Mouse (Mus musculus): ENCODE data around the gene Rasgrp4. TPM values are rescaled to one million over a fixed set of nuclear protein-coding genes. Genes with fewer than 3 reads are reported as not detected.

Rasgrp4 gene
- total and polyA plus RNA-seq, 3 experiments = 0.26 to 3.2 (median 1.4) TPM

DNA sequence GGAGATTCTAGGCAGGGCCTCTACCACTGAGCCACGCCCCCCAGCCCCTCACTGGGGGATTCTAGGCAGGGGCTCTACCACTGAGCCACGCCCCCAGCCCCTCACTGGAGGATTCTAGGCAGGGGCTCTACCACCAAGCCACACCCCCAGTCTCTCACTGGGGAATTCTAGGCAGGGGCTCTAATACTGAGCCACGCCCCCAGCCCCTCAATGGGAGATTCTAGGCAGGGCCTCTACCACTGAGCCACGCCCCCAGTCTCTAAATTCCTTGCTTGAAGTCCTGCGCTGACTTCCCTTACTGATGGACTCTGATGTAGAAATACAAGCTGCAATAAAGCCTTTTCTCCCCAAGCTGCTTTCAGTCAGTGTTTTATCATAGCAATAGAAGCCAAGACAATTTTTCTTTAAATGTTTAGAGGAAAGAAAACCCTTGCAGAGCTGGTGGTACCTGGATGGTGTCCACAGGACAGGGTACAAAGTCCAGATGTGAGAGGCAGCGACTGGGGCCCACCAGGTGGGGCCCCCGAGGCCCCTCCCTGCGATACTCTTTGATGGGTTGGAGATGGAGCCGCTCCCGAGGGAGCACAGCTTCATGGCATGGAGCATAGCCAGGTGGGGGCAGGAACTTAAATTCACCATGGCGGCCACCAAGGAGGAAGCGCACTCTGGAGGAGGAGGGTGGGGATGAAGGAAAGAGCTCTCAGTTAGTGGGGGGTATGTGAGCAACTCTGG, 33.2 kb upstream of the Rasgrp4 start:
- DNase-seq (ENCODE audit: extremely low read depth) = no peak
- H3K79me2 ChIP-seq (replicated peaks; ENCODE audit: control insufficient read depth, extremely low read depth, insufficient read depth, poor library complexity, severe bottlenecking) = no peaks in the 10 kb centered on the region
- TF ChIP-seq ZNF384 (IDR thresholded peaks at IDR 0.05; ENCODE audit: low read depth, low read length) = no peak
- no peak for TF ChIP-seq SIN3A (IDR thresholded peaks at IDR 0.05; ENCODE audit: low read length)
- no peak for TF ChIP-seq USF1 (IDR thresholded peaks at IDR 0.05; ENCODE audit: low read depth, low read length)
- TF ChIP-seq JUND (conservative IDR thresholded peaks at IDR 0.05; ENCODE audit: low read depth, low read length) = no peak
- TF ChIP-seq EP300 (IDR thresholded peaks at IDR 0.05; ENCODE audit: low read length) = no peak
- no peak for TF ChIP-seq RAD21 (IDR thresholded peaks at IDR 0.05; ENCODE audit: low read depth, low read length)
- no peak for TF ChIP-seq CTCF (conservative IDR thresholded peaks at IDR 0.05 in 1 of 2, IDR thresholded peaks at IDR 0.05 in 1 of 2; ENCODE audit: low read depth in 2 of 2, low read length in 2 of 2)
- H3K9ac ChIP-seq (ENCODE audit: insufficient read depth, low read depth) = no peak overlapping the region
- no peaks in the 10 kb centered on the region for H3K9me3 ChIP-seq (replicated peaks; ENCODE audit: low read length)
- dilution Hi-C loops (cut with MboI; ENCODE audit: extremely low pct_ligation_motif_present, extremely low pct_unique_long_range_greater_than_20kb, low sequenced_read_pairs) (no loop called here), in situ Hi-C loops (cut with MboI; ENCODE audit: low pct_ligation_motif_present, low pct_unique_long_range_greater_than_20kb, low sequenced_read_pairs) (no loop called here)
- peaks cover 0 to 5% of the 10 kb centered on the region in 2 experiments; a peak in 2 of 4 replicates for H3K4me1 ChIP-seq (ENCODE audit: control insufficient read depth in 1 of 2, insufficient read depth in 2 of 2)
- H3K27ac ChIP-seq (ENCODE audit: insufficient read depth, low read depth) = no peak overlapping the region
- no peaks in the 10 kb centered on the region for H3K36me3 ChIP-seq (replicated peaks in 1 of 2; ENCODE audit: control insufficient read depth in 1 of 2, insufficient read depth in 1 of 2, low read length in 1 of 2)
- peaks cover 25% of the 10 kb centered on the region for H3K27me3 ChIP-seq (replicated peaks)
- no peak overlapping the region for H3K4me3 ChIP-seq (replicated peaks in 1 of 3; ENCODE audit: low read depth in 2 of 3, low read length in 2 of 3, poor library complexity in 1 of 3)
- H3K4me2 ChIP-seq (ENCODE audit: insufficient read depth, low read depth, poor library complexity, severe bottlenecking) = no peak overlapping the region

GRCm38 (mm10) chr7:29108992-29109955, 25.4 kb upstream of the Rasgrp4 start:
- H3K9me3 ChIP-seq (replicated peaks; ENCODE audit: low read length) = no peaks in the 10 kb centered on the region
- no peak for TF ChIP-seq SIN3A (IDR thresholded peaks at IDR 0.05; ENCODE audit: low read length)
- TF ChIP-seq ZC3H11A (IDR thresholded peaks at IDR 0.05; ENCODE audit: low read depth, low read length) = no peak
- no peak for TF ChIP-seq ZNF384 (IDR thresholded peaks at IDR 0.05; ENCODE audit: low read depth, low read length)
- TF ChIP-seq RAD21 (IDR thresholded peaks at IDR 0.05; ENCODE audit: low read depth, low read length) = no peak
- TF ChIP-seq CHD2 (IDR thresholded peaks at IDR 0.05; ENCODE audit: low read length) = no peak
- TF ChIP-seq MYC (IDR thresholded peaks at IDR 0.05; ENCODE audit: low read depth, low read length) = no peak
- TF ChIP-seq NRF1 (IDR thresholded peaks at IDR 0.05; ENCODE audit: low read depth, low read length) = no peak
- no peak for TF ChIP-seq JUN (IDR thresholded peaks at IDR 0.05; ENCODE audit: insufficient read depth, low read depth, low read length)
- no peak for TF ChIP-seq SMC3 (IDR thresholded peaks at IDR 0.05; ENCODE audit: low read depth, low read length)
- TF ChIP-seq BHLHE40 (IDR thresholded peaks at IDR 0.05; ENCODE audit: low read depth, low read length) = no peak
- no peak for TF ChIP-seq MEF2A (IDR thresholded peaks at IDR 0.05; ENCODE audit: borderline replicate concordance, low read depth, low read length)
- no peak for TF ChIP-seq GABPA (IDR thresholded peaks at IDR 0.05; ENCODE audit: insufficient replicate concordance, low read depth, low read length)
- H3K4me1 ChIP-seq (ENCODE audit: control insufficient read depth in 1 of 2, insufficient read depth in 2 of 2) = peaks cover 0 to 5% of the 10 kb centered on the region in 2 experiments; a peak in 2 of 4 replicates
- dilution Hi-C loops (cut with MboI; ENCODE audit: extremely low pct_ligation_motif_present, extremely low pct_unique_long_range_greater_than_20kb, low sequenced_read_pairs) (no loop called here), in situ Hi-C loops (cut with MboI; ENCODE audit: low pct_ligation_motif_present, low pct_unique_long_range_greater_than_20kb, low sequenced_read_pairs) (no loop called here)
- H3K79me2 ChIP-seq (replicated peaks; ENCODE audit: control insufficient read depth, extremely low read depth, insufficient read depth, poor library complexity, severe bottlenecking) = no peaks in the 10 kb centered on the region
- no peaks in the 10 kb centered on the region for H3K36me3 ChIP-seq (replicated peaks in 1 of 2; ENCODE audit: control insufficient read depth in 1 of 2, insufficient read depth in 1 of 2, low read length in 1 of 2)
- no peak overlapping the region for H3K4me3 ChIP-seq (replicated peaks in 1 of 3; ENCODE audit: low read depth in 2 of 3, low read length in 2 of 3, poor library complexity in 1 of 3)
- H3K4me2 ChIP-seq (ENCODE audit: insufficient read depth, low read depth, poor library complexity, severe bottlenecking) = no peak overlapping the region
- no peak overlapping the region for H3K27ac ChIP-seq (ENCODE audit: insufficient read depth, low read depth)
- no peak for DNase-seq (ENCODE audit: extremely low read depth)
- H3K27me3 ChIP-seq (replicated peaks) = peaks cover 6% of the 10 kb centered on the region
- H3K9ac ChIP-seq (ENCODE audit: insufficient read depth, low read depth) = no peak overlapping the region
